Mouse (Mus musculus): ENCODE data around the gene Guk1.
"Not testable (repeated sequence)": the region's sequence is repeated elsewhere in the genome, so short reads cannot be mapped to it uniquely, and the experiment has no call there.

Guk1 gene

DNA sequence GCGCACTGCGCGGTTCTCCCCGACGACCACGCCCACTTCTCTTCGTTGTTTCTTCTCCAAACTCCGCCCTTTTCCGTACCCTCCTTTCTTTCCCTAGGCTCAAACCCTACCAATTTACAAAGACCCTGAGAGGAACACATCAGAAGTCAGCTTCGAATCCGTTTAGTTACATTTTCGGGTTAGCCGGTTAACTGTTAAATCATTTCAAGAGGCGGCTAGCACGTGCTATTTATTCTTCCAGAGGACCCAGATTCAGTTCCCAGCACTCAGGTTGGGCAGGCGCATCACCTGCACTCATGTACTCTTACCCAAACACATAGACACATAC lies at the start of gene Guk1:
Gene Guk1, minus strand, starts transcription at position 154 of the 328 bp plus-strand sequence.
- no peak for DNase-seq (ENCODE audit: low read depth, low spot score)

DNA sequence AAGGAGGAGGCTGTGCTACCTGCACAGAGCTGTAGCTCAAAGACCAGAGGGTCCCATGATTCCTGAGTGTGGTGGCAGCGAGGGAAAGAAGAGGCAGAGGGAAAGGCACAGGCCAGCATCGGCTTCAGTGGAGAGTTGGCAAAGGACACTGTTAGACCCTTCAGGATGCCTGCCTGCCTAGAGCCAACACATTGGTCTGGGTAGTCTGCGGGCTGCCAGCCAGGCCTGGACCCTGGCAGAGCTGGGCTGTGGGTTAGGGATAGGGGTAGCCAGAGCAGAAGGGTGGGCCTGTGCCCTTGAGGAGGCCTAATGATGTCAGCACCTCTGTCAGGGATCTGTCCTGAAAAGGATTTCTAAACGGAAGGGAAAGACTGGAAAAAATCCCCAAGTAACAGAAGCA lies 47.8 kb upstream of the Guk1 start:
- no peak for DNase-seq (ENCODE audit: low read depth, low spot score)

DNA sequence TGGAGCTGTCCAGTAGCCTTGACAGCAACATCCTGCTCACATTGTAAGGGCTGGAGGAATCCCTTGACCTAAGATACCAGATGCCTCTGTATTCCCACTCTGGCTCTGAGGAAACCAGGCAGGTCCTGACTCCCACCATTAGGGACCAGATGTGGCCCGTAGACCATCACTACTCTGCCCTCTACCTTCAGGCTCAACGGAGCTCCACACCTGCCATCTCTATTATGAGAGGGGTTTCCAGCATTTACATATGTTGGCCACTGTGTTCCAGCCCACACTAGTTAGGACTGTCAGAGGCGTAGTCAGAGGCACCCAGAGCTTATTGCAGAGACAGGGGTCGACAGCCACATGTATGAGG lies 47.4 kb upstream of the Guk1 start:
- DNase-seq (ENCODE audit: low read depth, low spot score), result no peak

DNA sequence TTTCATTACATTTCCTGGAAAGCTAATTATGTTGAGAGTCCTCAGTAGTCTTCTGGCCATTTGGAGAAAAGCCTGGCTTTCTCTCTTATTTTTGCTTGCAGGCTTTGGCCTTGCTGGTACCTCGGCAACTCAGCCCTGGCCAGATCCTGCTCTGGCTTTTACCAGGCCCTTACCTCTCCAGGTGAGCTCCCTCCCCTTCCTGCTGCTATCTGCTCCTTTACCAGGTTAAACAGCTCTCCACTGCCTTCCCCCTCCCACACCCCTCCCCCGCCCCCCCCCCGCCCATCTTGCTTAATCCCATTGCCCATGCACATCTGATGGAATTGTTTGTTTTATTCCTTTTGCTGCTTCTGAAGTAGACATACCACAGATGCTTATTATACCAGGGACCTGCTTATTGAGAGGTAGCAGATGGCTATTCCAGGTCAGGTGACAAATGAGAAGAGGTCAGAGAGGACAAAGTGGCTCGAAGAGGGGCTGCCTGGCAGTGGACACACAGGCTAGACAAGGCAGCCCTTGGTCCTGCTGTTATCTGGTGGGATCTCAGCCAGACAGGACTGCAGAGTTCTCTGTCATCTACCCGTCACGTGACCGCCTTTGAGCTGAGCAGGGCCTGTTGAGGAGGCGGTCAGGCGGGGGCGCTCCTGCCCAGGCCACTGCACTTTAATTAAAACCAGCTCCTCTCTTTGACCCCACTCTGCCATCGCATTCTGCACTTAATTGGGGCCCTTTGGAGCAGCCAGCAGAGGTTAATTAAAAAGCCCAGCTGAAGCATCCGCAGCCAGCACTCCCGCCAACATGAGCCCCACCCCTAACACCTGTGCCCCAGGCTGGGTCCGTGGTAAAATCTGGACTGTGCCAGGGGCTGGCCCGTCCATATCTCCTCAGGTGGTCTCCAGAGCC lies 46.8 kb upstream of the Guk1 start:
- peak; percentile 58 for DNase-seq (ENCODE audit: low read depth, low spot score)

DNA sequence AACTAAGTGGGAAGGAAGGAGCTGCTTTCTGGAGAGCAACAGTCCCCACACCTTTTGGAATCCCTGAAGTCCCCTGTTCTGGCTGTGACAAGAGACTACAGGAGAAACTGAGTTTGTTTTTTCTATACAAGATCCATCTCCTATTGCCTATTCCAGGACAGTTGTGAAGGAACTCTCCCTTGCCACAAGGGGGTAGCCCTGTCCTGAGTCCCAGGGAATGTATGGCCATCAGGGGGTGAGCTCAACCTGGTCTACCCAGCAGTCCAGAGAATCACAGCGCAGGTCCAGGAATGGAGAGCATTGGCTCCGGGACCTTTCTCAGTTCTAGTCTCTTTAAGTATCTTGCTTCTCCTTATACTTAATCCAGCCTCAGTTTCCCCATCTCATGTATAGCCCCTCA lies 40.8 kb upstream of the Guk1 start:
- DNase-seq (ENCODE audit: low read depth, low spot score), result peak; percentile 42

DNA sequence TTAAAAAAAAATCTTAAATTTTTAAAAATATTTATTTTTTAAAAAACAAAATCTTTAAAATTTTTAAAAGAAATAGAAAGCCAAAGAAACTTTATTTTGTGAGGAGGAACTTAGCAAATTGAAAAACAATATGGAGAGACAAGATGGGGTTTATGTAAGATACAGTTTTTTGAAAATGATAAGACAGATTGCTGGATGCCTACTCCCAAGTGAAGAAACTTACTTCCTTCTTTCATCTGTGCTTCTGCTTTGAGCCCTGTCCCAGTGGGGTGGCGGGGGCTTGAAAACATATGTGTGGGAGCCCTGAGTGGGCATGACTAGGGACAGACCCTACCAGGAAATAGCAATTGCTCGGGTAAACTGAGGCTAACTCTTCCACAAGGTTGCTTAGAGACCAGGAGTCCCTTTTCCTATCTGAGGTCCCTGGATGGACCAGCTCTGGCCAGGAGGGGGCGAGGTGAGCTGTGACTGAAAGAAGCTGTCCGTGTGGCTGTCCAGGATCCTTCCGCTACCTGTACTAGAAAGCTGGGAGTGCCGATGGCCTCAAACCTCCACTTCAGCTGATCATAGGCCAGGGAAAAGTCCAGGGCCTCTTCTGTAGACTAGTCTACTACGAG lies 38.2 kb upstream of the Guk1 start:
- DNase-seq (ENCODE audit: low read depth, low spot score), result peak; percentile 77

DNA sequence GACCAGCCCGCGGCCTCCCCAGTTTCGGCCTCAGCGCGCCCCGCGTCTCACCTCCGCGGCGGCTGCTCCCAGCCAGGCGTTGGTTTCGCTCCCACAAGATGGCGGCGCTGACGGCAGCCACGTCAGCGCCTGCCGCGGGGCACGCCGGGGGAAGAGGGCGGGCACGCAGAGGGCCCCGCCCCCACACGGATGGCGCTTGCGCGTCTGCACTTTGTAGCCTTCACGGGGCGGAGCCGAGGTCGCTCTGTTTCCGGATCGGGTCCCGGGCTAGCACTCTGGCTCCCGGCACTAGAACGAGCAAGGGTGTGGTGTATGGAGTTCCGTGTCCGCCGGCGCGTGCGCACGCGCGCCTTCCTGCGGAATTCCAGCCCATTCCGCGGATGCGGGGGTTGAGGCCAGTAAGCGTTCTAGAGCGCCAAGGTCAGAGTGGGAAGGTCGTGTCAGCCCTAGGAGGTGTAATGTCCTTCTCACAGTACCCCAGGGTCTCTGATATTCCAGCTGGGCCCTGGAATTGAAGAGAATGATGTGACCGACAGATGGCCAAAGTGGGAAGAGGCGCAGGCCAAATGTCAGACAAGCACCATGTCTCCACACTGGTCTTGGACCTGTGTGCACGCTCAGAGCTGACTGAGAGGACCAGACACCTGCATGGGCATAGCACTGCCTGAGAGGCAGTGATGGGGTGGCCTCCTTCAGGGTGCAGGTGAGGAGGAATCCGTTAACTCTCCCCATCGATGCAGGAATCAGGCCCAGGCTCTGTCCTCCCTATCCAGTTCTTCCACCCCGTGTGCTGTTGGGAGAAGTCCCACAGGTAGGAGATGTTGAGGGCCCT lies 36.3 kb upstream of the Guk1 start, which contains the start of gene Arf1:
Gene Arf1, minus strand, starts transcription at position 149 of the 832 bp plus-strand sequence.
- peak; percentile 99 for DNase-seq (ENCODE audit: low read depth, low spot score)

DNA sequence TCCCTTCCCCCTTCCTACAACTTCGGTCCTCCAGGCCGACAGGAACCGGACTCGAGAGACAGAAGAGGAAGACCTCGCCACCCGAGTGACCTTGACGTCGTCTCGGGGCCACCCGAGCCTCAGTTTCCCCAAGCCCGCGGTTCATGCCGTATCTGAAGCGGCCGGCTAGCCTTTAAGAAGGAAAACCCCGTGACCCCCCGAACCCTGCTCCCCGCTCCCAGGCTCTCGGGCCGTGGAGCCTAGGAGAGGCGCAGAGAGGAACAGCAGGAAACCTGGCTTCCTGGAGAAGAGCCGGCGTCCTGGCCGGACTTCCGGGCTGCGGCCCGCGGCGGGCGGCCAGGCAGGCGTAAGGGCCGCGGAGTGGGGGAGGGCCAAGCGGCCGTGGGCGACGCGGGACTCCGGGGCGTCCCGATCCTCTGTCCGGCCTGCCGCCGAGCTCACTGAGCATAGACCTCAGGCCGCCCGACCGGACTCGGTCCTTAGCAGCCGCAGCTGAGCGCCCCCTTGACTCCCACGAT lies 35.7 kb upstream of the Guk1 start:
- no peak for DNase-seq (ENCODE audit: low read depth, low spot score)

DNA sequence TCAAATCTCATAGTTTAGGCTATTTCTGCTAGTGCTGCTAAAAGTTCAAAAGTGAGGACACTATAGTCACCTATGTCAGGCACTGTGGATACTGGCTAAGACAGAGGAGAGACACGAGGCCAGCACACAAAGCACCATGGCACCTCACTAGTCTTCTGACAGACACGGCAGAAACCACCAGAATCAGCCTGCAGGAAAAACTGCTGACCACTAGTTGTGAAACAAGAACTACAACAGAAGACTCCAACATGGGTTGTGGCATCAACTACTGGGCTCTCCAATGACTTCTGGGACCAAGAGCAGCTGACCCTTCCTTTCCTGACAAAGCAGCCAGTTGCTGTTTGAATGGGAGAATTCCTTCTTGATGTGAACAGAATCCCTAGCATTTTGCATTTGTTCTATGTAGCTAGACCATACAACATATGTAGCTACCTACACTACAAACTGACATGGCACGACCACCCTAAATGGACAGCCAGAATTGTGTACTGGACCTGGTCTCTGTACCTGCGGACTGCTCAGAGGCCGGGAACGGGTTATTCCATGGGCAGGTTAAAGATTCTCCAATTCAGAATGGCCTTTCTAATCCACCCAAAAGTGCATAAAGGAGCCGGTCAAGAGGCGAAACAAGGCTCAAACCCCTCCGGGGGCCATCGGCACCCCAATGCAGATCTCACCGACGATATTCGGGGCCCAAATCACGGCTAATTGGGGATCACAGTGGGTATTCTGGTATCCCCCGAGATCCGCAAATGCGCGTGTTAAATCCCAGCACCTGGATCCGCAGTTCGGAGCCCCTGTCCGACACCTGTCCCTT lies 35.0 kb upstream of the Guk1 start:
- peak; percentile 14 for DNase-seq (ENCODE audit: low read depth, low spot score)

DNA sequence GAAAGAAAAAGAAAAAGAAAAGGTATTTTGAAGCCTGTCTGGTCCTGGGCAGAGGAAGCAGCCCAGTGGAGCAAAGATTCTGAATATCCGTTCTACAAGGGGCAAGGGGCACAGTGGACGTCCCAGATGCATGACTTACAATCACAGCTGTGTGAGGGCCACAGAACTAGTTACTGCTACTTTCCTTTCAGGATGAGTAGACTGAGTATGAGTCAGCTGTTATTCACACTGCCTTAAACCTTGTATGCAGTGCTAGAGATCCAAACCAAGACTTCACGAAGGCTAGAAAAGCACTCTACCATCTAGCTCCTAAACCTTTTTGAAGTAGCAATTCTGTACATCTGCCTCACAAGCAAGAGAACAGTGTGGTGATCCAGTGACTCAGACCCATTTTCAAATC lies 34.2 kb upstream of the Guk1 start:
- no peak for DNase-seq (ENCODE audit: low read depth, low spot score)

DNA sequence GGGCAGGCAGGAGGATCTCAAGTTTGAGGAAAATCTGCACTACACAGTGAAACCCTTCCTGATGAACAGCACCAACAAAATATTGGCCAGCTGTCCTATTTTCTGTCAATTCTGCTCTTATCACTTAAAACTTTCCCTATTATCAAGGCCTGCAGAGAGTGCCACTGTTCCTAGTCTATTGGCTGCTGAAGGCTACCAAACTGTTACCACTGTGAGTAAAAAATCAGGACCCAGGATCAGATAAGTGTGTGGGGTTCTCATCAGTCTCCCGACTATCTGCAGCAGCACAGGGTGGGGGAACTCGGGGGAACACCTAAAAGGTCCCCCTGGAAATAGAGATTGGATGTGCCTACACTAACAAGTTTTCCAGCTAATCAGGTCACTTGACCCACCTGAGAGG lies 33.2 kb upstream of the Guk1 start:
- no peak for DNase-seq (ENCODE audit: low read depth, low spot score)

DNA sequence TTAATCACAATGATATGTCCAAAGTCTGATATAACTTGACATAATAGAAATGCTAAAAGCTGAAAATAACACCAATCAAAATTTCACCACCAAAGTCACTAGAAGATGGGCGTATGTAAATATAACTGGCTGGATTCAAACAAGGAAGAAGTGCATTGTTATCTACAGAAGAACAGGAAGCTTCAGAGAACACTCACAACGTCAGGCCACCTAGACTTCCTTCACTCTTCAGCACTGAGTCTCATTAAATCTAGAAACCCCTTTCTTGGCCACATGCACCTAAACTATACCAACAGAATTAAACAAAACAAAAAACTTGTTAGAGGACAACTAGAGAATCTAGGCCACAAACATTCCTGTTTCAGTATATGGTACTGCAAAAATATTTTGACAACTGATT lies 32.5 kb upstream of the Guk1 start:
- DNase-seq (ENCODE audit: low read depth, low spot score), result no peak

DNA sequence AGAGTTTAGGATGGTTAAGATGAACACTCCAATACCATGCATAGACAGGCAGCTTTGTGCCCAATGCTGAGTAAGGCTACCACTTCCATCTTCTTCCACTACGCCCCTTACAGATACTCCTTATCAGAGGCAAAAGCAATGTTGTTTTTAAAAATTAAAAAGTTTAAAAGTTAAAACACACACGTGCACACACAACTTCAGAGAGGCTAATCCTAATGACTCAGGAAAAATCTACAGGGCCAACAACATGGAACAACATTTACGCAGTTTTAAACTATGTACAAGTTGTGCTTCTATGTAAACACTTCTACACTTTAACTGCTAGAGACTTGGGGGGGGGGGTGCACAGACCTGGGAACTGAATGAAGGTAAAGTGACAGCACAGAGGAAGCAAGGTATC lies 32.0 kb upstream of the Guk1 start:
- no peak for DNase-seq (ENCODE audit: low read depth, low spot score)

DNA sequence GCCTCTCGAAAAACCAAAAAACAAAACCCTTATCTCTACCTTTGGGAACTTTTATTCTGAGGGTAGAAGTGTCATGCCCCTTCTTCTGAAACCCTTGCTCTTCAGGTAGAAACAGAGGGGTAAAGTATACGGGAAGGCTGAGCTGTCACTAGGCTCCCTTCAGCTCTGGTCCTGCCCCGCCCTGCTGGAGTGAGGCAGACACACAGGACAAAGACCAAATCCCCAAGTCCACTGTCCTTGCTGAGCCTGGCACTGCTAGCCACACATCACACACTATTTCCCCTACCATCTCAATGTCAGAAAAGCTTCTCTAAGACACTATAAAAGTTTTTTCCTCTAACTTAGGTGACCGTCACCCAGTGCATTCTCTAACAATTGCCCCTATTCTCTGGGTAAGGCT lies 30.3 kb upstream of the Guk1 start:
- no peak for DNase-seq (ENCODE audit: low read depth, low spot score)

DNA sequence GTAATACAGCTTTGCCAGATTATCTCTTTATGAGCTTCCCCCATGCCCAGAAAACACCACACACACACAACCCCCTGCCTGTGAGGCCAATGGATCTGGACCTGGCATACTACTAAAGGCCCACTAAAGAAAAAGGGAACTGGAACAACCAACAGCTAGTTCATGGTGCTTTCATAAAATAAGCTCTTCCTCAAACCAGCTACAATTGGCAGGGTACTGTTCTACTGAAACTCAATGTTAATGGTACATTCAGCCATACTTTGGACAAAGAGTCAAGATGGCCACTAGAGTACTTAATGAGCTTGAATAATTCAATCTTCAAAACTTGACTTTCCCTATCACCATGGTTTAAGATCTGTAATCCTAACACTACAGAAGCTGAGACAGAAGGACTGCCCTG lies 29.6 kb upstream of the Guk1 start:
- no peak for DNase-seq (ENCODE audit: low read depth, low spot score)

DNA sequence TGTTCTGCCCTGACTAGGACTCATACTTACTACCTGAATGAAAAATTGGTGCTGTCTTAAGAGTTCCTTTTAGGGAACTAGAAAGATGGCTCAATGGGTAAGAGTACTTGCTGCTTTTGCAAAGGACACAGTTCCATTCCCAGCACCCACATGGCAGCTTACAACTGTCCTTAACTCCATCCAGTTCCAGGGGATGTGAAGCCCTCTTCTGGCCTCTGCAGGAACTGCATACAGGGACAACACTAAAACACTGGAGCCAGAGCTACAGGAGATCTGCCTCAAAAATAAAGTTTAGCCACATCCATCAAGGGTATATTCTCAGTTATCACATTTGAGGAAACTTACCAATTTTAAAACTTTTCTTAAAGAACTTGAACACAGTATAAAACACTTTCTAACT lies 27.1 kb upstream of the Guk1 start:
- DNase-seq (ENCODE audit: low read depth, low spot score), result peak; percentile 86

DNA sequence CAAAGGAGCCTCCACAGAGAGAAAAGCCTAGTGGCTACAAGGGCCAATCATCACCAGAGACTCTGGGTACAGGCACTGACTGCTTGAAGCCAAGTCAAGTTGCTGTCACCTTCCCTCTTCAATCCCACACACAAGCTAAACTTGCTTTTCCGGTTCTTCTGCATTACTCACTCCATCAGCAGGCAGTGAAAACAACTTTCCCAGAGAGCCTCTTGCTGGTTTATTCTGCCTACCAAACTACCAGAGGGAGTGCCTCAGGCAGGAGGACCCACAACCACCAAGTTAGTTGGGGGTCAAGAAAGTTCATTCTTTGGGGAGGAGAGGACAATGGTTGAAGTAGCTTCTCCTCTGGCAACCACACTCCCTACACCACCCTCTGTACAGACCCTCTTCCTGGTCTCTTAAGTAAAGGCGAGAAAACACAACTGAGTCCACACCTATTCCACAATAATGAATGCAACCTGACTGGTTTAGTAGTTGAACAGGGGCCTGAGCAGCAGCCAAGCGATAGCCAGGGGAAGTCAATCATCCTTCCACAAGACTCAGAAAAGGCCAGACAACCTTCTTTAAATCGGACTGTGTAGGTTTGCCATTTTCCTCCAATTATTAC lies 26.5 kb upstream of the Guk1 start:
- DNase-seq (ENCODE audit: low read depth, low spot score), result no peak

DNA sequence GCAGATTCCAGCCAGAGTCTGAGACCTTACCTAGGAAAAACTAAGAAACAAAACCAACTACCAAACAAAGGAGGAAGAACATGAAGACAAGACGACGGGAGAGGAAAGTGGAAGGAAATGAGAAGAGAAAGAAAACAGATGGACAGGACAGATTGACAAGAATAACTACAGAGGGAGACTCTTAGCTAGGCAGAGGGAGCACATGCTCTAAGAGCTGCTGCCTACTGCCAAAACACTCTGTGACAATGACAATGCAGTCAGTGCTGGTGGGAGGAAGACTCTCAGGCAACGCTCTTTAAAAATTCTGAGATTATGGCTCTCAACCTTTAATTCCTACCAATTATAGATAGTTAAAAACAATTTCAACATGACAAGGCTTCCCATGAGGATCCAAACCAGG lies 24.9 kb upstream of the Guk1 start:
- no peak for DNase-seq (ENCODE audit: low read depth, low spot score)

DNA sequence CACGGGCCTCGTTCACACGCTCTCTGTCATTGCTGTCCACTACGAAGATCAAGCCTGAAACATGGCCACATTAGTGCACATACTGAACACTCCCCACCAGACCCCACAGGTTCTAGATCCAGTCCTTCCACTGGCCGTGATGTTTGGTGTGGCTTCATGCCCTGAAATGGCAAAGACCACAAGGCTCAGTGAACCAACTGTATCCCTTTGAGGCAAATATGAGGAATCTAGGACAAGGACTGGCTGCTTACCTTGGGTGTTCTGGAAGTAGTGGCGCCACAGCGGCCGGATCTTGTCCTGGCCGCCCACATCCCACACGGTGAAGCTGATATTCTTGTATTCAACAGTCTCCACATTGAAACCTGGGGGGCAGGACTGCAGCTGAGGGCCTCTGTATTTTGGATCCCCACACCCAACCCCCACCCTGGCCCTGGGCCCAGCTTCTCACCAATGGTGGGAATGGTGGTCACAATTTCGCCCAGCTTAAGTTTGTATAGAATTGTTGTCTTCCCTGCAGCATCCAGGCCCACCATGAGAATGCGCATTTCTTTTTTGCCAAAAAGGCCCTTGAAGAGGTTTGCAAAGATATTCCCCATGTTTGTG lies 21.0 kb upstream of the Guk1 start:
- no peak for DNase-seq (ENCODE audit: low read depth, low spot score)

DNA sequence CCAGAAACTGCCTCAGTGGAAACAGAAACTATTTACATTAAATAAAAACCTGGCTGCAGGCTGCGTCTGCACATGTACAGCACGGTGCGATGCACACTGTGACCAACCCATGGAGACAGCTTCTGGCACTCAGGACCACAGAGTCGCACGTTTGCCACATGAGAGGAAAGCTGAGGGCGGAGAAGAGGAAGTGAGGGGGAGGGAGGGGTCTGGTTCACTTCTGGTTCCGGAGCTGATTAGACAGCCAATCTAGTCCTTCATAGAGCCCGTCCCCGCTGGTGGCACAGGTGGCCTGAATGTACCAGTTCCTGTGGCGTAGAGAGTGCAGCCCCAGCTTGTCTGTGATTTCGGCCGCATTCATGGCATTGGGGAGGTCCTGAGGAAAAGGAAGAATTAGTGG lies 20.3 kb upstream of the Guk1 start:
- DNase-seq (ENCODE audit: low read depth, low spot score), result not testable (repeated sequence)

DNA sequence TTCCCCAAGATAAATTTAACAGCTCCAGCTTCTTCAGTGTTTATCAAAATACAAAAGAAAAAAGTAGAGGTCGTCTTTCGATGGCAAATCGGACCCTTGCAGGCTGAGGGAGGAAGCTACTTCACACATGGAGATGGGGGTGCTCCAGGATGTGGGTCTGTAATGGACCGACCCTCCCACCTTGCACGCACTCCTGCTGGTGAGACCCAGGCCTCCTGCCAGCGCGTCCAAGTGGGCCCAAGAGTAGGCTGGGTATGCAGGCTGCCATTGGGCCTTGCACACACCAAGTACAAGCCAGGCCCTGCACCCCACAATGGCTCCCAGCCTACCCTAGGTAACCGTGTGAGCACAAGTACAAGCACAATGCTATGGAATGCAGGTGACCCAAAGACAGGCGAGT lies 19.5 kb upstream of the Guk1 start:
- DNase-seq (ENCODE audit: low read depth, low spot score), result not testable (repeated sequence)

Measured in ZHBTc4 (cell line).